Mouse (Mus musculus) stomach, postnatal 0 days (tissue): ENCODE measurements at regions not wholly inside any gene's neighbourhood (a gene's known extent, or its start where the extent isn't known, plus 50 kb on each side); places are given as distances from the start of the nearest gene placed in this dataset.

Experiments used
- CTCF ChIP-seq: IDR thresholded peaks from 2 replicates; pipeline ENCODE4 v1.5.1; 2016; ENCODE audit warnings: antibody characterized with exemption, low read depth, mild to moderate bottlenecking, moderate library complexity
- EP300 ChIP-seq: optimal IDR thresholded peaks from 2 replicates; pipeline ENCODE3; 2016; ENCODE audit warnings: antibody characterized with exemption

- no peak for TF ChIP-seq CTCF
- TF ChIP-seq EP300, result no peak
Measured at GRCm38 (mm10) chr17:79509281-79509680, 102.4 kb upstream of the Rmdn2 start.
